Mouse (Mus musculus): ENCODE results near the gene Rundc3a. TPM values are rescaled to one million over a fixed set of nuclear protein-coding genes. Genes with fewer than 3 reads are reported as not detected.

Rundc3a gene
- polyA plus RNA-seq, 1 experiment from 2014 or later, result 0.72 TPM

DNA sequence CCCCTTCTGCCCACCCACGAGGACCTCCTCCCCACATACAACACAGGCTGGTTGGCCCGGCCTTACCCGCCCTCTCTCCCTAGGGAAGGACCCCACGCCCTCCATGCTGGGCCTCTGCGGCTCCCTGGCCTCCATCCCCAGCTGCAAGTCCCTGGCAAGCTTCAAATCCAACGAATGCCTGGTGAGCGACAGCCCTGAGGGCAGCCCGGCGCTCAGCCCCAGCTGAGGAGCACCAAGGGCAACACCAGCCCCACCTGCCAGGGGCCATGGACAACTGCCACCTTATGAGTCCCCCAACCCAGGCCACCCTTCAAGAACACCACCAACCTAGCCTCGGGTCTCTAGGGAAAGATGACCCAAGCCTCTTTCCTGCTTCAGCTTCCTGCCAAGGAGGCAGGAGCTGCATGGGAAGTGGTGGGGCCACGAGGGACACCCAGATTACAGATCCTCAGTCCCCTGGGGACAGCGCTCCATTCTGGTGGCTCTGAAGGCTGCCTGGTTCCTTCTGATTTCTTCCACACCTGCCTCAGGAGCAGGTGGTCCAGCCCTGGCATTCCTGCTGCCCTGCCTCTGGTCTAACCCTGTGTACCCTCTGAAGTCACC is 8.8 kb downstream of the Rundc3a start:
- no peak overlapping the region for H3K4me3 ChIP-seq (ENCODE audit: low read length)
- peaks cover 16% of the 10 kb centered on the region for H3K36me3 ChIP-seq (ENCODE audit: control insufficient read depth, insufficient read depth)
- no peak for ATAC-seq (replicated peaks; ENCODE audit: extremely low read depth, insufficient read depth, low FRiP score)
- peaks cover 33% of the 10 kb centered on the region for H3K27me3 ChIP-seq (ENCODE audit: control insufficient read depth, insufficient read depth, low read length)
- H3K4me2 ChIP-seq (ENCODE audit: low read depth, low read length), result no peak overlapping the region
- H3K9me3 ChIP-seq (replicated peaks; ENCODE audit: control insufficient read depth, low read length), result no peaks in the 10 kb centered on the region
- H3K9ac ChIP-seq (ENCODE audit: low read length), result no peak overlapping the region
- H3K27ac ChIP-seq (ENCODE audit: low read length), result no peak overlapping the region
- peaks cover 16% of the 10 kb centered on the region for H3K4me1 ChIP-seq (ENCODE audit: control insufficient read depth, insufficient read depth, low read length)
- WGBS, result 58% methylated on average over 12 of the region's 12 CpGs

DNA sequence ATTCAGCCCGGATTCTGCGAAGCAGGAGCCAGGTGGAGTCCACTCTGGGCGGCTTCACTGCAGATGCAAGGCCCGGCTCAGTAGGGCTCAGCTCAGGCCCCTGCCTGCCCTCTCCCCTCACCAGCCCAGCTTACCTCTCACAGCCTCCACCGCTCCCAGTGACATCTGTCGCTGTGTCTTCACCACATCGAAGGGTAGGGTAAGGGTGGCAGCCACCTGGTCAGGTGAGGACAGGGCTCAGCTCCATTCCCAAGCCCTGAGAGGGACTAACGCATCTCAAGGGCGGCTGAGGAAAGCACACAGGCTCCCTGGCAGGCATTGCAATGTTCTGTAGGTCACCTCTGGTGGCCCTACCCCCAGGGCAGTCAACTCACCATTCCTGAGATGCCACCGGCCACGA is 10.5 kb downstream of the Rundc3a start:
- peaks cover 18% of the 10 kb centered on the region for H3K27me3 ChIP-seq (ENCODE audit: control insufficient read depth, insufficient read depth, low read length)
- H3K9ac ChIP-seq (ENCODE audit: low read length), result no peak overlapping the region
- H3K27ac ChIP-seq (ENCODE audit: low read length), result no peak overlapping the region
- H3K4me2 ChIP-seq (ENCODE audit: low read depth, low read length), result no peak overlapping the region
- H3K4me3 ChIP-seq (ENCODE audit: low read length), result no peak overlapping the region
- 95% methylated on average over 11 of the region's 11 CpGs for WGBS
- H3K4me1 ChIP-seq (ENCODE audit: control insufficient read depth, insufficient read depth, low read length), result peaks cover 14% of the 10 kb centered on the region
- H3K36me3 ChIP-seq (ENCODE audit: control insufficient read depth, insufficient read depth), result peaks cover 16% of the 10 kb centered on the region
- no peak for ATAC-seq (replicated peaks; ENCODE audit: extremely low read depth, insufficient read depth, low FRiP score)
- no peaks in the 10 kb centered on the region for H3K9me3 ChIP-seq (replicated peaks; ENCODE audit: control insufficient read depth, low read length)

GRCm38 (mm10) chr11:102404161-102405010 is 11.2 kb downstream of the Rundc3a start:
- 81% methylated on average over 18 of the region's 18 CpGs for WGBS
- Histone ChIP-seq H3K4me3 (ENCODE audit: low read length) (no peak overlapping the region), H3K27me3 (ENCODE audit: control insufficient read depth, insufficient read depth, low read length) (peaks cover 11% of the 10 kb centered on the region), H3K4me2 (ENCODE audit: low read depth, low read length) (no peak overlapping the region), H3K36me3 (ENCODE audit: control insufficient read depth, insufficient read depth) (peaks cover 16% of the 10 kb centered on the region), H3K9ac (ENCODE audit: low read length) (no peak overlapping the region), H3K27ac (ENCODE audit: low read length) (no peak overlapping the region), H3K4me1 (ENCODE audit: control insufficient read depth, insufficient read depth, low read length) (peaks cover 14% of the 10 kb centered on the region), H3K9me3 (replicated peaks; ENCODE audit: control insufficient read depth, low read length) (no peaks in the 10 kb centered on the region)
- ATAC-seq (replicated peaks; ENCODE audit: extremely low read depth, insufficient read depth, low FRiP score), result no peak

DNA sequence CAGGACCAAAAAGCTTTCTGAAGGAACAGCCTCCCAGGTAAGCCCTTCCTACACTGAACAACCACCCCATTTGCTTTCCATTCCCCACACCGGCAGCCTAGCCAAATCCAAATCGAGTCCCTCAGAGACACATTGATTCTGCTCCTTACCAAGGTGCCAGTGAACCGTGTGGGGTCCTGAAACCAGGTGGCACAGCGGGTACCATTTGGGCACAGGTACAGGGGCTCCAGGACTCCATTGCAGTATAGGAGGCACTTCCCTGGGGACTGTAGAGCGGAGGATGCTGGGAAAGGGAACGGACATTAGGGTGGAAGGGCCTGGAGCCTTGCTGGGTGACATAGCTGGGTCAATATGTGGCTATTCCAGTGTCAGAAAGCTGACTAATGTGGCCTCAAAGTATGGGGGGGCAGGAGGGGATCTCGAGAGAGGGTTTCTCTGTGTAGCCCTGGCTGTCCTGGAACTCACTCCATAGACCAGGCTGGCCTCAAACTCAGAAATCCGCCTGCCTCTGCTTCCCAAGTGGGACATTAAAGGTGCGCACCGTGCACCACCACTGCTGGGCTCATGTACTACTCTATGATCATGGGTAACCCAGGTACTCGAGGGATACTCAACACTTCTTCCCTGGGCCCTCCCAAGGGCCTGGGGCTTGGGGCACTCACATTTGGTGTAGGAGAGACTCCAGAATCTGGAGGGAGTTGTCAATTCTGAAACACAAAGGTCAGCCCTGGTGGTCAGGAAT is 12.5 kb downstream of the Rundc3a start:
- H3K4me1 ChIP-seq (ENCODE audit: control insufficient read depth, insufficient read depth, low read length), result peaks cover 16% of the 10 kb centered on the region
- peak overlapping the region; percentile 91 for H3K4me2 ChIP-seq (ENCODE audit: low read depth, low read length)
- H3K4me3 ChIP-seq (ENCODE audit: low read length), result peak overlapping the region; percentile 80
- no peaks in the 10 kb centered on the region for H3K9me3 ChIP-seq (replicated peaks; ENCODE audit: control insufficient read depth, low read length)
- peaks cover under 1% of the 10 kb centered on the region; the same call in 1 of the 2 replicates for H3K27me3 ChIP-seq (ENCODE audit: control insufficient read depth, insufficient read depth, low read length)
- WGBS, result 83% methylated on average over 11 of the region's 11 CpGs
- peak overlapping the region; percentile 96 for H3K9ac ChIP-seq (ENCODE audit: low read length)
- no peak for ATAC-seq (replicated peaks; ENCODE audit: extremely low read depth, insufficient read depth, low FRiP score)
- H3K36me3 ChIP-seq (ENCODE audit: control insufficient read depth, insufficient read depth), result peaks cover 16% of the 10 kb centered on the region
- H3K27ac ChIP-seq (ENCODE audit: low read length), result no peak overlapping the region

GRCm38 (mm10) chr11:102406401-102406800 is 13.2 kb downstream of the Rundc3a start:
- peaks cover 16% of the 10 kb centered on the region for H3K36me3 ChIP-seq (ENCODE audit: control insufficient read depth, insufficient read depth)
- H3K9ac ChIP-seq (ENCODE audit: low read length), result peak overlapping the region; percentile 96
- peak overlapping the region; percentile 80 for H3K4me3 ChIP-seq (ENCODE audit: low read length)
- H3K27me3 ChIP-seq (ENCODE audit: control insufficient read depth, insufficient read depth, low read length), result no peaks in the 10 kb centered on the region
- no peaks in the 10 kb centered on the region for H3K9me3 ChIP-seq (replicated peaks; ENCODE audit: control insufficient read depth, low read length)
- H3K4me2 ChIP-seq (ENCODE audit: low read depth, low read length), result peak overlapping the region; percentile 91
- WGBS, result 10% methylated on average over 3 of the region's 3 CpGs
- peaks cover 19% of the 10 kb centered on the region for H3K4me1 ChIP-seq (ENCODE audit: control insufficient read depth, insufficient read depth, low read length)
- H3K27ac ChIP-seq (ENCODE audit: low read length), result peak overlapping the region; percentile 96
- no peak for ATAC-seq (replicated peaks; ENCODE audit: extremely low read depth, insufficient read depth, low FRiP score)

DNA sequence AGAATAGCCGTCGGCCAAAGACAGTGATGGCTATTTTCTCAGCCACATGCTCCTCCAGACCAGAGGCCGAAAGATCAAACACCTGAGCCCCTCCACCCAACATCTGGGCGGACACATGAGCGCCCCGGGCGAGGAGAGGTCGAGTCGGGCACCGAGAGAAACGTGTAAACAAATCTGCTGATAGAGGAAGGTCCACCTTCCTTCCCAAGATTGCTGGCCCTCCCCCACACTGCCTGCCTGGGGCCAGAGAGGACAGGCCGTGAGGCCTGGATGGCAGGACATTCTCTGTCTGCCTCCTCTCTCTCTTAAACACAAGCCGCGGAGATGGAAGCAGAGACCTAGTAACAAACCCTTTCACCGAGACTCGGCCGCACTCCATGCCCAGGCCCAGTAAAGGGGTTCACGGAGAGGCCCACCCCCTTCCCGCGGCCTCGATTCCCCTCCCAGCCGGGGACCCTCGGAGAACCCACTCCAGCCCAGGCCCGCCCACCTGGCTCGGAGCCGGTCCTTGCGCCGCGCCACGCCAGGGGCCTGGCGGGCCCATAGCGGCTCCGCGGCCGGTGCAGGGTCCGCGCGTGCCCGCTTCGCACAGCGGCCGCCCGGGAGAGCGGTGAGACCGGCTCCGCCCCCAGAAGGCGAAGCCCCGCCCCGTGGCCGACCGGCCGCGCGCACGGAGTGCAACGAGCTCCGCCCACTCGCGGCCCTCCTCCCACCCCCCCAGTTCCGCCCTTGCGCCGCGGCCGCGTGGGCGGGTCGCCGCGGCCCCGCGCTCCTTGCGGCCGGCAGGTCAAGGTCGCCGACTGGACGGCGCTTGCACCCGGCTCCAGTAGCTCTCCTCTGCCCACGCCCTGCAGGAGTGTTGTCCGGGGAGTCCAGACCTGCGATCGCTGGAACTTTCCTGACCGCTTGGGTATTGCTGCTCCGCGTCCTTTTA is 14.0 kb downstream of the Rundc3a start:
- Histone ChIP-seq H3K4me1 (ENCODE audit: control insufficient read depth, insufficient read depth, low read length) (peaks cover 21% of the 10 kb centered on the region), H3K27ac (ENCODE audit: low read length) (peak overlapping the region; percentile 96), H3K27me3 (ENCODE audit: control insufficient read depth, insufficient read depth, low read length) (no peaks in the 10 kb centered on the region), H3K4me3 (ENCODE audit: low read length) (peak overlapping the region; percentile 80), H3K4me2 (ENCODE audit: low read depth, low read length) (peak overlapping the region; percentile 91), H3K9me3 (replicated peaks; ENCODE audit: control insufficient read depth, low read length) (no peaks in the 10 kb centered on the region), H3K9ac (ENCODE audit: low read length) (peak overlapping the region; percentile 96), H3K36me3 (ENCODE audit: control insufficient read depth, insufficient read depth) (peaks cover 16% of the 10 kb centered on the region)
- under 1% methylated on average over 79 of the region's 85 CpGs for WGBS
- ATAC-seq (replicated peaks; ENCODE audit: extremely low read depth, insufficient read depth, low FRiP score), result peak; percentile 76

- H3K4me2 ChIP-seq (ENCODE audit: low read depth, low read length), result peak within 1 kb of the TSS; percentile 91
- peak within 1 kb of the TSS; percentile 96 for H3K9ac ChIP-seq (ENCODE audit: low read length)
- peak within 1 kb of the TSS; percentile 80 for H3K4me3 ChIP-seq (ENCODE audit: low read length)
- no peaks in the 10 kb centered on the region for H3K27me3 ChIP-seq (ENCODE audit: control insufficient read depth, insufficient read depth, low read length)
- peaks cover 21% of the 10 kb centered on the region for H3K4me1 ChIP-seq (ENCODE audit: control insufficient read depth, insufficient read depth, low read length)
- under 1% methylated on average over 19 of the region's 19 CpGs for WGBS
- peak; percentile 5; the same call in 1 of the 2 replicates for ATAC-seq (replicated peaks; ENCODE audit: extremely low read depth, insufficient read depth, low FRiP score)
- no peaks in the 10 kb centered on the region for H3K9me3 ChIP-seq (replicated peaks; ENCODE audit: control insufficient read depth, low read length)
- peak within 1 kb of the TSS; percentile 96 for H3K27ac ChIP-seq (ENCODE audit: low read length)
- H3K36me3 ChIP-seq (ENCODE audit: control insufficient read depth, insufficient read depth), result peaks cover 9% of the 10 kb centered on the region
Observed at GRCm38 (mm10) chr11:102407834-102408215, 14.6 kb downstream of the Rundc3a start, which contains the start of gene Slc25a39. TSS of gene Slc25a39 (minus strand) at chr11:102407946.

DNA sequence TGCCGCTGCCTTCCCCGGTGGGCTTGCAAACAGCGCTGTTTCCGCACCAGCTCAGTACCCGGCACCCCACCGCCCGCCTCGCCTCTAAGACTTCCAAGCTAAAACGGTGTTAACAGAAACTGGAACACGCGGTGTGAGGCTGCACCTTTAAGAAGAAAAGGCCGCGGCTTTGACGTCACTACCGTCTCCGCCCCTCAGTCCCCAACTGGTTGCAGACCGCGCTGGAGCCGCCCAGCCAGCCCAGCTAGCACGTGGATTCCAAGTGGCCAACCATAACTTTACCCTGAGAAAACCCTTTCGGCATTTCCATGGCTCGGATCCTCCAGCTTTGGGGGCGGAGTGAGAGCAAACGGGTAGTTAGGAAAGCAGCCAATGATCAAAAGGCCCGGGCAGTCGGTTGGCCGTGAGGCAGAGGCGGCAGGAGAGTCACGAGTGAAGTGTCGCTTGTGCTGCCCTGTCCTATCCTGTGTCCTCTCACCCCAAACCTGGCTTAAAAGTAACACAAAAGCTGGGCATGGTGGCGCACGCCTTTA is 15.2 kb downstream of the Rundc3a start:
- peak overlapping the region; percentile 91 for H3K4me2 ChIP-seq (ENCODE audit: low read depth, low read length)
- no peaks in the 10 kb centered on the region for H3K9me3 ChIP-seq (replicated peaks; ENCODE audit: control insufficient read depth, low read length)
- peak; percentile 91 for ATAC-seq (replicated peaks; ENCODE audit: extremely low read depth, insufficient read depth, low FRiP score)
- under 1% methylated on average over 32 of the region's 32 CpGs for WGBS
- peaks cover 21% of the 10 kb centered on the region for H3K4me1 ChIP-seq (ENCODE audit: control insufficient read depth, insufficient read depth, low read length)
- peak overlapping the region; percentile 80 for H3K4me3 ChIP-seq (ENCODE audit: low read length)
- peaks cover 4% of the 10 kb centered on the region for H3K36me3 ChIP-seq (ENCODE audit: control insufficient read depth, insufficient read depth)
- no peaks in the 10 kb centered on the region for H3K27me3 ChIP-seq (ENCODE audit: control insufficient read depth, insufficient read depth, low read length)
- peak overlapping the region; percentile 96 for H3K27ac ChIP-seq (ENCODE audit: low read length)
- H3K9ac ChIP-seq (ENCODE audit: low read length), result peak overlapping the region; percentile 96
